Mouse (Mus musculus) stomach, embryonic 15.5 days (tissue): ENCODE data around the gene Foxj3. TPM values are rescaled to one million over a fixed set of nuclear protein-coding genes. Genes with fewer than 3 reads are reported as not detected.

Experiments
- ATAC-seq: fragments of 200-750 bp; cut with Nextera tagmentation; 2 replicates; pipeline ENCODE4 v1.8.0; 2017; ENCODE audit warnings: low read depth, moderate number of reproducible peaks, moderate TSS enrichment; ENCODE audit not compliant: insufficient read depth, low FRiP score
- H3K27ac ChIP-seq: fragments of 300-500 bp; sonication (generic); 2 replicates; pipeline ENCODE4 v1.5.1; 2015; ENCODE audit warnings: mild to moderate bottlenecking, inconsistent platforms
- H3K27me3 ChIP-seq: fragments of 300-500 bp; sonication (generic); replicated peaks from 2 replicates; pipeline ENCODE4 v1.6.1; 2015; ENCODE audit warnings: inconsistent platforms
- H3K36me3 ChIP-seq: fragments of 300-500 bp; sonication (generic); 2 replicates; pipeline ENCODE4 v1.6.1; 2015; ENCODE audit warnings: inconsistent platforms
- H3K4me1 ChIP-seq: fragments of 300-500 bp; sonication (generic); 2 replicates; pipeline ENCODE4 v1.6.1; 2015; ENCODE audit warnings: inconsistent platforms
- H3K4me2 ChIP-seq: fragments of 300-500 bp; sonication (generic); 2 replicates; pipeline ENCODE4 v1.6.1; 2015; ENCODE audit warnings: mild to moderate bottlenecking, inconsistent platforms
- H3K4me3 ChIP-seq: fragments of 300-500 bp; sonication (generic); replicated peaks from 2 replicates; pipeline ENCODE4 v1.5.1; 2015; ENCODE audit warnings: inconsistent platforms
- H3K9ac ChIP-seq: fragments of 300-500 bp; sonication (generic); 2 replicates; pipeline ENCODE4 v1.6.1; 2015; ENCODE audit warnings: inconsistent platforms
- H3K9me3 ChIP-seq: fragments of 300-500 bp; sonication (generic); 2 replicates; pipeline ENCODE4 v1.6.1; 2016; ENCODE audit warnings: inconsistent platforms
- WGBS: fragments of 180-500 bp; shearing (Covaris S2); methylation state at CpG from one replicate; pipeline ENCODE4 v1.1.7; 2015; 5-methylcytosine and 5-hydroxymethylcytosine counted together
- polyA plus RNA-seq: library from polyadenylated mRNA; unstranded; fragments of >200 nt; fragmentation: Nextera tagmentation; extraction: Ambion mirVana; gene quantifications from 2 replicates; pipeline ENCODE4 v1.2.1, GENCODE M21; 2015

Gene Foxj3
- polyA plus RNA-seq, 1 experiment from 2014 or later: 18.2 TPM

GRCm38 (mm10) chr4:119531813-119532212 lies 5.0 kb upstream of the Foxj3 start:
- no peaks in the 10 kb centered on the region for H3K36me3 ChIP-seq
- H3K4me2 ChIP-seq: no peak overlapping the region
- H3K4me1 ChIP-seq: no peaks in the 10 kb centered on the region
- H3K4me3 ChIP-seq: no peak overlapping the region
- H3K9me3 ChIP-seq: no peaks in the 10 kb centered on the region
- H3K27ac ChIP-seq: no peak overlapping the region
- H3K9ac ChIP-seq: no peak overlapping the region
- no peak for ATAC-seq
- no peaks in the 10 kb centered on the region for H3K27me3 ChIP-seq
- 63% methylated on average over 2 of the region's 2 CpGs for WGBS

- peaks cover 4% of the 10 kb centered on the region; the same call in 1 of the 2 replicates for H3K4me1 ChIP-seq
- no peak overlapping the region for H3K4me3 ChIP-seq
- no peaks in the 10 kb centered on the region for H3K9me3 ChIP-seq
- no peaks in the 10 kb centered on the region for H3K27me3 ChIP-seq
- ATAC-seq: no peak
- WGBS: 30% methylated on average over 4 of the region's 4 CpGs
- H3K36me3 ChIP-seq: no peaks in the 10 kb centered on the region
- H3K9ac ChIP-seq: no peak overlapping the region
- no peak overlapping the region for H3K27ac ChIP-seq
- H3K4me2 ChIP-seq: no peak overlapping the region
Measured at GRCm38 (mm10) chr4:119535103-119535502, 1.7 kb upstream of the Foxj3 start.

- Histone ChIP-seq H3K4me2 (no peak overlapping the region), H3K27ac (no peak overlapping the region), H3K36me3 (no peaks in the 10 kb centered on the region), H3K4me3 (no peak overlapping the region), H3K4me1 (peaks cover 4% of the 10 kb centered on the region; the same call in 1 of the 2 replicates), H3K9ac (no peak overlapping the region), H3K9me3 (no peaks in the 10 kb centered on the region), H3K27me3 (no peaks in the 10 kb centered on the region)
- 82% methylated on average over 4 of the region's 4 CpGs for WGBS
- no peak for ATAC-seq
Measured at GRCm38 (mm10) chr4:119537436-119537835, 632 bp downstream of the Foxj3 start.

GRCm38 (mm10) chr4:119539031-119539824 lies 2.4 kb downstream of the Foxj3 start, which contains the start of gene Frg2f1:
Gene Frg2f1 (minus strand): TSS chr4:119539529.
- peak within 1 kb of the TSS; percentile 89 for H3K9ac ChIP-seq
- H3K4me1 ChIP-seq: peaks cover 4% of the 10 kb centered on the region; the same call in 1 of the 2 replicates
- under 1% methylated on average over 74 of the region's 85 CpGs for WGBS
- no peaks in the 10 kb centered on the region for H3K27me3 ChIP-seq
- H3K4me3 ChIP-seq: peak within 1 kb of the TSS; percentile 89
- no peaks in the 10 kb centered on the region for H3K36me3 ChIP-seq
- ATAC-seq: peak; percentile 95
- H3K27ac ChIP-seq: peak within 1 kb of the TSS; percentile 94
- H3K4me2 ChIP-seq: peak within 1 kb of the TSS; percentile 77
- H3K9me3 ChIP-seq: no peaks in the 10 kb centered on the region

- ATAC-seq: peak; percentile 70
- peak overlapping the region; percentile 94 for H3K27ac ChIP-seq
- no peaks in the 10 kb centered on the region for H3K9me3 ChIP-seq
- H3K27me3 ChIP-seq: no peaks in the 10 kb centered on the region
- peaks cover 4% of the 10 kb centered on the region; the same call in 1 of the 2 replicates for H3K4me1 ChIP-seq
- peak overlapping the region; percentile 89 for H3K4me3 ChIP-seq
- WGBS: under 1% methylated on average over 29 of the region's 76 CpGs
- H3K36me3 ChIP-seq: no peaks in the 10 kb centered on the region
- H3K9ac ChIP-seq: peak overlapping the region; percentile 89
- H3K4me2 ChIP-seq: peak overlapping the region; percentile 77
Measured at GRCm38 (mm10) chr4:119539836-119540532, 3.2 kb downstream of the Foxj3 start.

GRCm38 (mm10) chr4:119540533-119540890 lies 3.7 kb downstream of the Foxj3 start:
- peak overlapping the region; percentile 94; the same call in 1 of the 2 replicates for H3K27ac ChIP-seq
- no peaks in the 10 kb centered on the region for H3K27me3 ChIP-seq
- ATAC-seq: no peak
- H3K9ac ChIP-seq: peak overlapping the region; percentile 89; the same call in 1 of the 2 replicates
- H3K4me3 ChIP-seq: peak overlapping the region; percentile 89
- no peaks in the 10 kb centered on the region for H3K9me3 ChIP-seq
- no peaks in the 10 kb centered on the region for H3K36me3 ChIP-seq
- peak overlapping the region; percentile 77 for H3K4me2 ChIP-seq
- 5% methylated on average over 10 of the region's 10 CpGs for WGBS
- peaks cover 4% of the 10 kb centered on the region; the same call in 1 of the 2 replicates for H3K4me1 ChIP-seq

- 69% methylated on average over 1 of the region's 1 CpGs for WGBS
- no peaks in the 10 kb centered on the region for H3K36me3 ChIP-seq
- H3K4me1 ChIP-seq: no peaks in the 10 kb centered on the region
- H3K27me3 ChIP-seq: no peaks in the 10 kb centered on the region
- ATAC-seq: no peak
- H3K27ac ChIP-seq: no peak overlapping the region
- no peak overlapping the region for H3K4me3 ChIP-seq
- H3K4me2 ChIP-seq: no peak overlapping the region
- no peak overlapping the region for H3K9ac ChIP-seq
- no peaks in the 10 kb centered on the region for H3K9me3 ChIP-seq
Measured at GRCm38 (mm10) chr4:119550864-119551263, 14.1 kb downstream of the Foxj3 start.

- Histone ChIP-seq H3K4me3 (no peak overlapping the region), H3K4me1 (no peaks in the 10 kb centered on the region), H3K36me3 (no peaks in the 10 kb centered on the region), H3K27me3 (no peaks in the 10 kb centered on the region), H3K9me3 (no peaks in the 10 kb centered on the region), H3K27ac (no peak overlapping the region), H3K9ac (no peak overlapping the region), H3K4me2 (no peak overlapping the region)
- no peak for ATAC-seq
- 79% methylated on average over 2 of the region's 2 CpGs for WGBS
Measured at GRCm38 (mm10) chr4:119555466-119555865, 18.7 kb downstream of the Foxj3 start.

- Histone ChIP-seq H3K9ac (no peak overlapping the region), H3K4me1 (no peaks in the 10 kb centered on the region), H3K36me3 (peaks cover 7% of the 10 kb centered on the region), H3K27ac (no peak overlapping the region), H3K9me3 (no peaks in the 10 kb centered on the region), H3K4me2 (no peak overlapping the region), H3K4me3 (no peak overlapping the region), H3K27me3 (no peaks in the 10 kb centered on the region)
- no peak for ATAC-seq
Measured at GRCm38 (mm10) chr4:119563136-119563535, 26.3 kb downstream of the Foxj3 start.

- Histone ChIP-seq H3K27me3 (no peaks in the 10 kb centered on the region), H3K4me1 (no peaks in the 10 kb centered on the region), H3K9me3 (no peaks in the 10 kb centered on the region), H3K9ac (no peak overlapping the region), H3K4me3 (no peak overlapping the region), H3K4me2 (no peak overlapping the region), H3K36me3 (peaks cover 7% of the 10 kb centered on the region), H3K27ac (no peak overlapping the region)
- WGBS: 60% methylated on average over 4 of the region's 4 CpGs
- ATAC-seq: no peak
Measured at GRCm38 (mm10) chr4:119566322-119566835, 29.6 kb downstream of the Foxj3 start.

GRCm38 (mm10) chr4:119572682-119573081 lies 35.9 kb downstream of the Foxj3 start:
- Histone ChIP-seq H3K36me3 (no peaks in the 10 kb centered on the region), H3K9me3 (no peaks in the 10 kb centered on the region), H3K4me1 (no peaks in the 10 kb centered on the region), H3K27ac (no peak overlapping the region), H3K4me3 (no peak overlapping the region), H3K27me3 (no peaks in the 10 kb centered on the region), H3K9ac (no peak overlapping the region), H3K4me2 (no peak overlapping the region)
- no peak for ATAC-seq
- 92% methylated on average over 3 of the region's 3 CpGs for WGBS

GRCm38 (mm10) chr4:119574504-119574903 lies 37.7 kb downstream of the Foxj3 start:
- 63% methylated on average over 2 of the region's 2 CpGs for WGBS
- no peak for ATAC-seq
- H3K9me3 ChIP-seq: no peaks in the 10 kb centered on the region

More at GRCm38 (mm10) chr4:119574504-119574903, 37.7 kb downstream of the Foxj3 start:
- Histone ChIP-seq H3K4me1 (no peaks in the 10 kb centered on the region), H3K9ac (no peak overlapping the region), H3K36me3 (0 out of 2 replicates have a peak, but pooled peaks cover 5% of the 10 kb centered on the region), H3K27me3 (no peaks in the 10 kb centered on the region), H3K4me2 (no peak overlapping the region), H3K27ac (no peak overlapping the region), H3K4me3 (no peak overlapping the region)
